ENCODE assay signal across 12 mouse cellular contexts in the genomic region with DNA sequence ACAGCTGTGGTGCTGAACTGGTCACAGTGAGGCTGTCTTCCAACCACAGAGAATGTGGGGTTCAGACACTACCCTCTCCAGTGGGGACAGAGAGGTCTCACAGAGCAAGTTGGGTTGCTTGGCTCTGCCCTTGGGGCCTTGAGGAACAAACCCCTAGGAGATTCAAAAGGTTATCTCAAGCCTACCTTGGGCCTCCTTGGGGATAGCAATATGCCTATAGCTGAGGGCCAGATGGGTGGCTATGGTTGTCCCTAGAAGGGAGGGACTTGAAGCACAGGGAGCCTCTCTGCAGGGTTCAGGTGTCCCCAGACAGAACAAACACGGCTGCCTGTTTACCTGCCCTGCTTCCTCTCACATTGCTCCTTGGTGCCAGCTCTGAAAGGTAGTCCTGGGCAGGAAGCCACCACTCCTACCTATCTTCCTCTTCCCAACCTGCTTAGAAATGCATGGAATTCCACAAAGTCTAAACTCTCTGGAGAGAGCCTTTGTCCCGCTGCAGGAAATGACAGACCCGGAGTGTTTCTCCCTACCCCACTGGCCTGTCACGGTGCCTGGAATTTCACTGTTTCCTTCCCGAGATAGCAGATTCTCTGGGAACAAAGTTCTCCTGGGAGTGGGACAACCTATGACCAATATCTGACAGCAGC. TPM values are rescaled to one million over a fixed set of nuclear protein-coding genes. Genes with fewer than 3 reads are reported as not detected.
DNase-seq lines count a peak whose midpoint lies in the region; ATAC-seq lines count a peak whose summit lies in the region.
"Had no signal": no experiment of that assay in that cellular context is flagged by ENCODE, and none has a peak within 500 bp of the region (broad histone marks: within the 10 kb centered on the region; RNA-seq: fewer than 3 reads in every experiment).

No protein-coding gene starts in this region.

- no peak overlapping the region for H3K4me2 ChIP-seq in liver, embryonic 16.5 days (ENCODE audit: low read depth, low read length)
- H3K4me2 ChIP-seq: embryonic facial prominence, embryonic 15.5 days had no signal

- no peak for ATAC-seq in liver, embryonic 16.5 days (ENCODE audit: low read depth)
- ATAC-seq in granulocyte monocyte progenitor cell, adult 5-6 weeks (replicated peaks; ENCODE audit: poor library complexity, severe bottlenecking): no peak

- no peak overlapping the region for H3K4me3 ChIP-seq in embryonic facial prominence, embryonic 10.5 days
- no peak overlapping the region for H3K4me3 ChIP-seq in heart, embryonic 10.5 days
- H3K4me3 ChIP-seq in liver, embryonic 16.5 days (ENCODE audit: low read depth, low read length): no peak overlapping the region
- H3K4me3 ChIP-seq: embryonic facial prominence, embryonic 15.5 days had no signal

- 0 out of 2 replicates have a peak overlapping the region, but pooled peaks have one; percentile 55 for H3K27ac ChIP-seq in embryonic facial prominence, embryonic 10.5 days (replicated peaks)
- peak overlapping the region; percentile 80 for H3K27ac ChIP-seq in heart, embryonic 10.5 days
- peak overlapping the region; percentile 41; the same call in 1 of the 2 replicates for H3K27ac ChIP-seq in liver, embryonic 16.5 days (ENCODE audit: low read length)
- H3K27ac ChIP-seq: embryonic facial prominence, embryonic 15.5 days had no signal

- no peak for DNase-seq in embryonic facial prominence, embryonic 10.5 days (ENCODE audit: low spot score)
- DNase-seq in heart, embryonic 10.5 days (ENCODE audit: low spot score): peak; percentile 70
- peak; percentile 26 to 48 for DNase-seq in kidney, adult 8-10 months
- no peak for DNase-seq in layer of hippocampus, postnatal 14 days (ENCODE audit: low spot score in 2 of 2)
- DNase-seq in urinary bladder, postnatal 14 days (ENCODE audit: low spot score): no peak

- 0 out of 2 replicates have a peak overlapping the region, but pooled peaks have one; percentile 6 for H3K9ac ChIP-seq in liver, embryonic 16.5 days (ENCODE audit: low read depth, low read length)
- H3K9ac ChIP-seq: embryonic facial prominence, embryonic 15.5 days had no signal

- H3K36me3 ChIP-seq in embryonic facial prominence, embryonic 10.5 days (replicated peaks): peaks cover 93% of the 10 kb centered on the region
- peaks cover 45% of the 10 kb centered on the region for H3K36me3 ChIP-seq in heart, embryonic 10.5 days
- peaks cover 9% of the 10 kb centered on the region for H3K36me3 ChIP-seq in liver, embryonic 16.5 days (ENCODE audit: control insufficient read depth, insufficient read depth)

- no peaks in the 10 kb centered on the region for H3K27me3 ChIP-seq in embryonic facial prominence, embryonic 10.5 days (replicated peaks; ENCODE audit: low read depth, poor library complexity, severe bottlenecking)
- H3K27me3 ChIP-seq in heart, embryonic 10.5 days (ENCODE audit: insufficient read depth, poor library complexity, severe bottlenecking): no peaks in the 10 kb centered on the region; the same call in 1 of the 2 replicates
- H3K27me3 ChIP-seq in liver, embryonic 16.5 days (ENCODE audit: control insufficient read depth, insufficient read depth, low read depth, low read length): no peaks in the 10 kb centered on the region
- H3K27me3 ChIP-seq: embryonic facial prominence, embryonic 15.5 days had no signal

- H3K9me3 ChIP-seq in embryonic facial prominence, embryonic 10.5 days: no peaks in the 10 kb centered on the region
- H3K9me3 ChIP-seq in heart, embryonic 10.5 days: no peaks in the 10 kb centered on the region
- no peaks in the 10 kb centered on the region for H3K9me3 ChIP-seq in liver, embryonic 16.5 days (replicated peaks; ENCODE audit: control insufficient read depth, low read length)
- H3K9me3 ChIP-seq: embryonic facial prominence, embryonic 15.5 days had no signal

- WGBS in embryonic facial prominence, embryonic 10.5 days: 57% methylated on average over 5 of the region's 5 CpGs
- WGBS in heart, embryonic 10.5 days: 14% methylated on average over 5 of the region's 5 CpGs
- 64% methylated on average over 5 of the region's 5 CpGs for WGBS in liver, embryonic 16.5 days (ENCODE audit: insufficient replicate concordance)

- H3K4me1 ChIP-seq in embryonic facial prominence, embryonic 10.5 days: peaks cover 42% of the 10 kb centered on the region
- peaks cover 63% of the 10 kb centered on the region for H3K4me1 ChIP-seq in heart, embryonic 10.5 days
- H3K4me1 ChIP-seq in liver, embryonic 16.5 days (ENCODE audit: control insufficient read depth, low read depth, low read length): peaks cover 35% of the 10 kb centered on the region

RNA-seq across cellular contexts. Expression of a gene that starts 6.7 kb away (rescaled TPM):
- polyA plus RNA-seq in embryonic facial prominence, embryonic 10.5 days (2016; fragmentation: Nextera tagmentation; extraction: Ambion mirVana): not detected in 2 replicates
- not detected in 2 replicates for polyA plus RNA-seq in heart, embryonic 10.5 days (2016; fragmentation: Nextera tagmentation; extraction: Ambion mirVana)
- not detected in 2 replicates for polyA plus RNA-seq in liver, embryonic 16.5 days (2015; fragmentation: Nextera tagmentation; extraction: Ambion mirVana)
- not detected in 2 replicates for total RNA-seq in granulocyte monocyte progenitor cell, adult 5-6 weeks (2014; fragmentation: Nextera tagmentation)
- total RNA-seq in granulocyte monocyte progenitor cell, adult 5-6 weeks (2017): not detected in 2 replicates
- not detected for total RNA-seq in layer of hippocampus, postnatal 14 days (2021)
- total RNA-seq: heart, postnatal 36 days; MEL had no signal
- polyA plus RNA-seq: brain, embryonic 14.5 days; embryonic facial prominence, embryonic 15.5 days; limb, embryonic 11.5 days had no signal

RNA-seq across cellular contexts. Expression of a gene that starts 12.9 kb away (rescaled TPM):
- 9.7 and 14.1 TPM in 2 replicates for polyA plus RNA-seq in embryonic facial prominence, embryonic 10.5 days (2016; fragmentation: Nextera tagmentation; extraction: Ambion mirVana)
- 10.0 and 10.8 TPM in 2 replicates for polyA plus RNA-seq in heart, embryonic 10.5 days (2016; fragmentation: Nextera tagmentation; extraction: Ambion mirVana)
- polyA plus RNA-seq in liver, embryonic 16.5 days (2015; fragmentation: Nextera tagmentation; extraction: Ambion mirVana): 2.0 TPM in 2 replicates
- total RNA-seq in granulocyte monocyte progenitor cell, adult 5-6 weeks (2014; fragmentation: Nextera tagmentation): not detected in 2 replicates
- not detected in 2 replicates for total RNA-seq in granulocyte monocyte progenitor cell, adult 5-6 weeks (2017)
- total RNA-seq in layer of hippocampus, postnatal 14 days (2021): 10 to 100 TPM in 1 of 2 experiments, 1 to 10 TPM in 1; 8.8 to 12.5 TPM

RNA-seq across cellular contexts. Expression of a gene that starts 19.9 kb away (rescaled TPM):
- 115 and 119 TPM in 2 replicates for polyA plus RNA-seq in embryonic facial prominence, embryonic 10.5 days (2016; fragmentation: Nextera tagmentation; extraction: Ambion mirVana)
- polyA plus RNA-seq in heart, embryonic 10.5 days (2016; fragmentation: Nextera tagmentation; extraction: Ambion mirVana): 82.6 and 86.0 TPM in 2 replicates
- 129 and 133 TPM in 2 replicates for polyA plus RNA-seq in liver, embryonic 16.5 days (2015; fragmentation: Nextera tagmentation; extraction: Ambion mirVana)
- 66.9 and 115 TPM in 2 replicates for total RNA-seq in granulocyte monocyte progenitor cell, adult 5-6 weeks (2014; fragmentation: Nextera tagmentation)
- 30.3 and 40.6 TPM in 2 replicates for total RNA-seq in granulocyte monocyte progenitor cell, adult 5-6 weeks (2017)
- total RNA-seq in layer of hippocampus, postnatal 14 days (2021): 10 to 100 TPM; 64.5 to 64.6 TPM

RNA-seq across cellular contexts. Expression of a gene that starts 39.9 kb away (rescaled TPM):
- polyA plus RNA-seq in embryonic facial prominence, embryonic 10.5 days (2016; fragmentation: Nextera tagmentation; extraction: Ambion mirVana): 7.4 and 7.6 TPM in 2 replicates
- polyA plus RNA-seq in heart, embryonic 10.5 days (2016; fragmentation: Nextera tagmentation; extraction: Ambion mirVana): 4.9 and 5.1 TPM in 2 replicates
- polyA plus RNA-seq in liver, embryonic 16.5 days (2015; fragmentation: Nextera tagmentation; extraction: Ambion mirVana): 3.0 and 3.2 TPM in 2 replicates
- 14.3 and 24.3 TPM in 2 replicates for total RNA-seq in granulocyte monocyte progenitor cell, adult 5-6 weeks (2014; fragmentation: Nextera tagmentation)
- total RNA-seq in granulocyte monocyte progenitor cell, adult 5-6 weeks (2017): 16.1 and 18.6 TPM in 2 replicates
- total RNA-seq in layer of hippocampus, postnatal 14 days (2021): 100 to 1,000 TPM; 102 to 109 TPM

RNA-seq across cellular contexts. Expression of a gene that starts 46.7 kb away (rescaled TPM):
- polyA plus RNA-seq in embryonic facial prominence, embryonic 10.5 days (2016; fragmentation: Nextera tagmentation; extraction: Ambion mirVana): 50.0 and 52.6 TPM in 2 replicates
- polyA plus RNA-seq in heart, embryonic 10.5 days (2016; fragmentation: Nextera tagmentation; extraction: Ambion mirVana): 27.8 and 35.9 TPM in 2 replicates
- 255 and 284 TPM in 2 replicates for polyA plus RNA-seq in liver, embryonic 16.5 days (2015; fragmentation: Nextera tagmentation; extraction: Ambion mirVana)
- 4.9 and 5.8 TPM in 2 replicates for total RNA-seq in granulocyte monocyte progenitor cell, adult 5-6 weeks (2014; fragmentation: Nextera tagmentation)
- 6.7 and 6.8 TPM in 2 replicates for total RNA-seq in granulocyte monocyte progenitor cell, adult 5-6 weeks (2017)
- total RNA-seq in layer of hippocampus, postnatal 14 days (2021): 10 to 100 TPM; 17.3 to 20.8 TPM

Comparison
In these comparisons a context has a peak if more than half of its experiments do, and no peak if none do; other contexts are left out.
1. DNase-seq: peak in heart, embryonic 10.5 days (single experiment) and kidney, adult 8-10 months (2 of 2); none in embryonic facial prominence, embryonic 10.5 days (single experiment), layer of hippocampus, postnatal 14 days (0 of 2) and urinary bladder, postnatal 14 days (single experiment).
2. Peak in every context shown above with its lines, with median percentiles within 50 percentile points of each other: H3K27ac ChIP-seq.